Mouse (Mus musculus) C2C12 (cell line): ENCODE data around the gene Slc25a12. TPM values are rescaled to one million over a fixed set of nuclear protein-coding genes. Genes with fewer than 3 reads are reported as not detected.

Experiments used
- H3K27me3 ChIP-seq: one replicate; pipeline ENCODE4 v1.6.1; 2011; ENCODE audit not compliant: control insufficient read depth, insufficient read depth, insufficient read length
- H3K36me3 ChIP-seq: one replicate; pipeline ENCODE4 v1.6.1; 2011; ENCODE audit not compliant: control insufficient read depth, insufficient read depth
- H3K4me3 ChIP-seq: one replicate; pipeline ENCODE4 v1.5.1; 2011; ENCODE audit warnings: mild to moderate bottlenecking, control low read depth; ENCODE audit not compliant: poor library complexity, insufficient read depth, severe bottlenecking
- H3K79me2 ChIP-seq: one replicate; pipeline ENCODE4 v1.6.1; 2011; ENCODE audit not compliant: control insufficient read depth, insufficient read depth
- H3K79me3 ChIP-seq: one replicate; pipeline ENCODE4 v1.6.1; 2011; ENCODE audit warnings: low read depth, control low read depth
- H3ac ChIP-seq: one replicate; pipeline ENCODE3; 2011; ENCODE audit warnings: low read depth; ENCODE audit not compliant: control insufficient read depth, insufficient read length
- CEBPB ChIP-seq: IDR thresholded peaks from one replicate; pipeline ENCODE4 v1.6.1; 2011; ENCODE audit warnings: low read depth, mild to moderate bottlenecking, control low read depth, moderate library complexity
- CTCF ChIP-seq: IDR thresholded peaks from one replicate; pipeline ENCODE4 v1.5.1; 2011; ENCODE audit not compliant: control insufficient read depth, insufficient read depth, insufficient read length
- FOSL1 ChIP-seq: IDR thresholded peaks from one replicate; pipeline ENCODE4 v1.8.0; 2011; ENCODE audit warnings: mild to moderate bottlenecking, low read length; ENCODE audit not compliant: poor library complexity, insufficient read depth, severe bottlenecking
- MAX ChIP-seq: IDR thresholded peaks from one replicate; pipeline ENCODE4 v1.6.1; 2011; ENCODE audit warnings: mild to moderate bottlenecking, control low read depth
- MYOD1 ChIP-seq: IDR thresholded peaks from one replicate; pipeline ENCODE4 v1.6.1; 2011; ENCODE audit warnings: low read depth; ENCODE audit not compliant: control insufficient read depth, insufficient read length
- MYOG ChIP-seq: IDR thresholded peaks from one replicate; pipeline ENCODE4 v1.6.1; 2011; ENCODE audit not compliant: control insufficient read depth, insufficient read length; ENCODE audit errors: extremely low read depth
- USF1 ChIP-seq: IDR thresholded peaks from one replicate; pipeline ENCODE4 v1.6.1; 2011; ENCODE audit warnings: low read depth, mild to moderate bottlenecking, control low read depth, moderate library complexity
- polyA plus RNA-seq: library from polyadenylated mRNA; unstranded; fragments of >200 nt; fragmentation: generic; extraction: Trizol; gene quantifications from one replicate; pipeline ENCODE4 v1.2.1, GENCODE M21; 2012; ENCODE audit warnings: missing spikeins

Gene Slc25a12
- polyA plus RNA-seq, 1 experiment = 32.8 TPM

DNA sequence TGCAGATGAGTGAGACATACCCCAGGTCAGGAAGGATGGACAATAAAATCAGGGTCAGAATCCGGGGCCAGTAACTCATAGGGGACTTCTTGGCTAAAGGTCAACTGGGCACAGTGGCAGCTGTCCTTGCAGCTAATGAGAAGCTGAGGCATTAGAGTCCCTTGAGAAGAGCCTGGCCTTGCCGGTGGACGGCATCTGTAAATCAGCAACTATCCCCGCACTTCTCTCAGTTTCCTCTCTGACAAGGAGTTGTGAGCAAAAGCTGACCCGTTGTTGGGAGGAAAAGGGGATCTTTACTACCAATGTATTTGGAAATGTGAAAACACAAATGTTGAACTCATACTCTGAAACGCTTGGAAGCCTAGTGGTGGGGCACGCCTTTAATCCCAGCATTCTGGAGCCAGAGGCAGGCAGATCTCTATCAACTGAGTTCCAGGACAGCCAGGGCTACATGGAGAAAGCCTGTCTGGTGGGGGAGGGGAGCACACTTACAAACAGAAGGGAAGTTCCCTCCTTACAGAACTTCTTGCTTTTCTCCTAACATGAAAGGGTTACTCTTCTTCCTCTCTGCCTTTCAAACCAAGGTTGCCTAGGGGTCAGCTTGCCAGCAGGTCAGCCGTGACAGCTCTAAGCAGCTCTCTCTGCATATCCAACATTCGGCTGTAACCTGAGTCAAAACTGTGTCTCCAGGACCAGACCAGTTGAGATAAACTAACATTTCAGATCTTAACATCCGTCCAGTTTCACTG, 14.1 kb downstream of the Slc25a12 start:
- Histone ChIP-seq H3K79me3 (peaks cover 3% of the 10 kb centered on the region), H3ac (no peak overlapping the region), H3K27me3 (no peaks in the 10 kb centered on the region), H3K36me3 (no peaks in the 10 kb centered on the region), H3K79me2 (no peaks in the 10 kb centered on the region), H3K4me3 (no peak overlapping the region)
- TF ChIP-seq CEBPB (no peak), USF1 (no peak), MAX (no peak), CTCF (no peak), FOSL1 (no peak), MYOD1 (no peak), MYOG (no peak)

GRCm38 (mm10) chr2:71351727-71351987, 15.9 kb downstream of the Slc25a12 start:
- Histone ChIP-seq H3K79me2 (no peaks in the 10 kb centered on the region), H3K4me3 (no peak overlapping the region), H3K79me3 (peaks cover 3% of the 10 kb centered on the region), H3ac (no peak overlapping the region), H3K27me3 (no peaks in the 10 kb centered on the region), H3K36me3 (no peaks in the 10 kb centered on the region)
- TF ChIP-seq USF1 (no peak), MAX (no peak), CEBPB (no peak), FOSL1 (no peak), MYOD1 (no peak), MYOG (no peak), CTCF (no peak)

DNA sequence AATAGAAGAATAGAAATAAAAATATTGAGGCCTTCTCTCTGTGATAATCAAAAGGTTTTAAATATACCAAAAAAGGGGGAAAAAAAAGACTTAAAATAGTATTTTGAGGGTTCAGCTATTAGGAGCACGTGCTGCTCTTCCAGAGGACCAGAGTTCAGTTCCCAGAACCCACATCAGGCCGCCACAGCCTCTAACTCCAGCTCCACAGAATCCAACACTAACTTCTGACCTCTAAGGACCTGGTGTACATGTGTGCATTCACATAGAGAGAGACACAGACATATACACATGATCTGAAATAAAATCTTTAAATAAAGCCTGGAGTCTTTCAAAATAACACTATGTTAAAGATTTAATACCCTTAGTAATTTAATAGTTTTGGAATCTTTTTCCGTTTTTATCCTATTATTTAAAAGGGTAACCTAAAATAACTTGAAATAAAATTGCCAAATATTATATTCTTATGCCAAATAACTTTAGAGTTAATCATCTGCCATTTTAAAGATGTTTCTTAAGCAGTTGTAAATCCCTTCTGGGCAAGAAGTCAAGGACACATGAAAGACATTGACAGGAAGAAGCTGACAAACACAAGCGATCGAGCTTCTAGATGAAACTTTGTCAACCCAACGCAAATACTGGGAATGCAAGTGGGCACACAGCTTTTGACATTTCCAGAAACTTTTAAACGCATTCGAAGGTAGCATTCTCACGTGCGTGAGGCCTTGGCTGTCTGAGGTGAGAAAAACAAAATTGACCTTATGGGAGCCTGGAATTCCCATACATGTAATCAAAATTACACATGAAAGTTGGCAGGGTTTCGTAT, 16.4 kb downstream of the Slc25a12 start:
- H3K36me3 ChIP-seq = no peaks in the 10 kb centered on the region
- no peak overlapping the region for H3ac ChIP-seq
- peaks cover 3% of the 10 kb centered on the region for H3K79me3 ChIP-seq
- H3K27me3 ChIP-seq = no peaks in the 10 kb centered on the region
- TF ChIP-seq MAX (no peak), MYOG (no peak), FOSL1 (no peak), CTCF (no peak), MYOD1 (no peak), CEBPB (no peak), USF1 (no peak)
- no peaks in the 10 kb centered on the region for H3K79me2 ChIP-seq
- H3K4me3 ChIP-seq = no peak overlapping the region

DNA sequence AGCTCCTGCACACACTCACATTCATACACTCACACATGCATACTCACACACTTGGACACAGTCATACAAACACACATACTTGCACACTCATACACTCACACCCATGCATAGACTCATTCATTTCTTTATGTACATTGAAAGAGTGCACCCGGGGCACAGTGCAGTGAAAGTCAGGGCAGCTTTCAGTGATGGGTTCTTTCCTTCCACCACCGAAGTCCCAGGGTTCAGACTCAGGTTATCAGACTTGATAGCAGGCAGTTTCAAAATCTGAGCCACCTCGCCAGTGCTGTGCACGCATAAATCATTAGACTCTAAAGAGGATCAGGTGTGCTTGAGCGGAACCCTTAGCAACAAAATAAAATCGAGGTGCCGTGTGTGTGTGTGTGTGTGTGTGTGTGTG, 17.4 kb downstream of the Slc25a12 start:
- Histone ChIP-seq H3ac (no peak overlapping the region), H3K27me3 (no peaks in the 10 kb centered on the region), H3K4me3 (no peak overlapping the region), H3K79me3 (peaks cover 3% of the 10 kb centered on the region), H3K79me2 (no peaks in the 10 kb centered on the region), H3K36me3 (no peaks in the 10 kb centered on the region)
- TF ChIP-seq CEBPB (no peak), MYOD1 (no peak), USF1 (no peak), MAX (no peak), FOSL1 (no peak)

GRCm38 (mm10) chr2:71349511-71349910, 18.0 kb downstream of the Slc25a12 start:
- TF ChIP-seq CEBPB (no peak), MAX (no peak), FOSL1 (no peak), MYOG (no peak), USF1 (no peak), MYOD1 (no peak), CTCF (no peak)
- no peaks in the 10 kb centered on the region for H3K79me2 ChIP-seq
- no peaks in the 10 kb centered on the region for H3K36me3 ChIP-seq
- H3K27me3 ChIP-seq = no peaks in the 10 kb centered on the region
- no peak overlapping the region for H3K4me3 ChIP-seq
- no peak overlapping the region for H3ac ChIP-seq
- peaks cover 3% of the 10 kb centered on the region for H3K79me3 ChIP-seq
